In the genomic region with DNA sequence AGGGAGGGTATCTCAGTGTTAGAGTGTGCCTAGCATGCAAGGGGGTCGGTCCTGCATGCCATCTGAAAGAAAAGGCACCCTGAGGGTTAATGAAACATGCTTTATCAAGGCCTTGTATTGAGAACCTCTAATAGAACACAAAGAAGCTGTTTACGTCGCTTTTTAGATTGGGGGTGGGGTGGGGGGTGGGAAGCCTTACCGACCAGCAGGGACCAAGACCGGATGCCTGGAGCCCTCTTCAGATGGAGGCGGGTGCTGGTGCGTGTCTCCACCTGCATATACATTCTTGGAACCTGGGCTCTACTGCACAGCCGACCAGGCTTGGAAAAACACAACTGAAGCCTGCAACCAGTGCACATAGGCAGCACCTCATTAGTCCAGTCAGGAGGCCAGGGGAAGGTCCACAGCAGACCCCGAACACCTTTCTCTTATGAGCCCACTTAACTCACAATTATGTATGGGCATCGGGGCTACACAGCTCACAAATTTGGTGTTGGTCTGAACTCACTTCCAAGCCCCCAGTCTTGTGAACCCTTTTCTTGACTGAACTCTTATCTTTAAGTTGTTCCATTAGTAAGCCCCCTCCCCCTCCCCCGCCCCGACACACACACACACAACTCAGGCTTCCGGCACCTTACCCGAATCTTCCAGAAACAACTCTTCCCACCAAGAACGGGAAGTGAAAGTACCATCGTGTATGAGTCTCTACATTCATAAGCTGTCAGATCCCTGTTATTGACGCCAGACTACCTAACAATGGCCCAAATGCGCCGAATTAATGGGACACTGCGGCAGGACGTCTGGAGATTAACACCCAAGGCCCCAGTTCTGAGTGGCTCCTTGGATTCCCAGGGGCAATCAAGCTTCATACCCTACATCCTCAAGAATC, we compare ENCODE assay signal across 8 mouse cellular contexts. TPM values are rescaled to one million over a fixed set of nuclear protein-coding genes. Genes with fewer than 3 reads are reported as not detected.
A peak's percentile ranks its signal among the peaks of the same experiment; 100 is the strongest.
DNase-seq lines count a peak whose midpoint lies in the region; ATAC-seq and TF ChIP-seq lines count a peak whose summit lies in the region.

No protein-coding gene starts in this region.

- peaks cover 3% of the 10 kb centered on the region; the same call in 1 of the 2 replicates for H3K4me1 ChIP-seq in limb, embryonic 11.5 days (ENCODE audit: control insufficient read depth, insufficient read depth, low read length)
- peaks cover 8% of the 10 kb centered on the region for H3K4me1 ChIP-seq in midbrain, postnatal 0 days (ENCODE audit: insufficient read depth, low read length)

- peak; percentile 9 for DNase-seq in ovary, postnatal 10 days (ENCODE audit: low spot score)
- no peak for DNase-seq in ovary, adult 18-20 months (ENCODE audit: low spot score)
- DNase-seq in limb, embryonic 11.5 days (ENCODE audit: low spot score), result peak; percentile 22
- no peak for DNase-seq in midbrain, postnatal 0 days (ENCODE audit: low spot score)
- DNase-seq in adrenal gland, postnatal 36 days, result no peak
- DNase-seq in gastrocnemius, postnatal 4 days (ENCODE audit: low spot score in 2 of 2), result no peak

- H3K36me3 ChIP-seq in limb, embryonic 11.5 days (ENCODE audit: control insufficient read depth, insufficient read depth, low read length), result peaks cover 11% of the 10 kb centered on the region
- H3K36me3 ChIP-seq in midbrain, postnatal 0 days (ENCODE audit: insufficient read depth, low read length), result peaks cover 28% of the 10 kb centered on the region

- 0 out of 2 replicates have a peak overlapping the region, but pooled peaks have one; percentile 5 for H3K27ac ChIP-seq in limb, embryonic 11.5 days (replicated peaks; ENCODE audit: low read depth, low read length)
- H3K27ac ChIP-seq in midbrain, postnatal 0 days (ENCODE audit: low read depth, low read length), result peak overlapping the region; percentile 62

- H3K27me3 ChIP-seq in limb, embryonic 11.5 days (ENCODE audit: control insufficient read depth, insufficient read depth, low read length), result no peaks in the 10 kb centered on the region
- H3K27me3 ChIP-seq in midbrain, postnatal 0 days (ENCODE audit: insufficient read depth, low read length), result no peaks in the 10 kb centered on the region

- H3K4me3 ChIP-seq in limb, embryonic 11.5 days (ENCODE audit: low read depth, low read length), result peak overlapping the region; percentile 76
- peak overlapping the region; percentile 68 for H3K4me3 ChIP-seq in midbrain, postnatal 0 days (ENCODE audit: low read depth, low read length)

- WGBS in limb, embryonic 11.5 days, result 32% methylated on average over 21 of the region's 21 CpGs
- 25% methylated on average over 21 of the region's 21 CpGs for WGBS in midbrain, postnatal 0 days

- H3K9ac ChIP-seq in limb, embryonic 11.5 days (ENCODE audit: low read length), result peak overlapping the region; percentile 63
- peak overlapping the region; percentile 59 for H3K9ac ChIP-seq in midbrain, postnatal 0 days (replicated peaks; ENCODE audit: low read length, poor library complexity, severe bottlenecking)

- ATAC-seq in erythroblast, adult 5-6 weeks (replicated peaks; ENCODE audit: low FRiP score, poor library complexity, severe bottlenecking), result peak; percentile 28
- 0 out of 2 replicates have a peak, but pooled peaks have one; percentile 12 for ATAC-seq in limb, embryonic 11.5 days (ENCODE audit: insufficient number of reproducible peaks, low FRiP score, low TSS enrichment, low read depth)
- ATAC-seq in midbrain, postnatal 0 days (ENCODE audit: low FRiP score), result no peak
- no peak for ATAC-seq in cerebellum, adult (ENCODE audit: insufficient number of reproducible peaks, low FRiP score, low TSS enrichment)

- peak overlapping the region; percentile 66 for H3K4me2 ChIP-seq in limb, embryonic 11.5 days (ENCODE audit: low read depth, severe bottlenecking)
- H3K4me2 ChIP-seq in midbrain, postnatal 0 days (ENCODE audit: low read depth, low read length, poor library complexity, severe bottlenecking), result peak overlapping the region; percentile 68

- H3K9me3 ChIP-seq in limb, embryonic 11.5 days (ENCODE audit: control insufficient read depth, low read length), result no peaks in the 10 kb centered on the region
- H3K9me3 ChIP-seq in midbrain, postnatal 0 days (ENCODE audit: low read length), result no peaks in the 10 kb centered on the region

- TF ChIP-seq CTCF in midbrain, postnatal 0 days (IDR thresholded peaks at IDR 0.05), result no peak

RNA-seq across cellular contexts. Expression of gene Cybc1, which starts 0.7 kb away (rescaled TPM):
- total RNA-seq in erythroblast, adult 5-6 weeks (2015; ENCODE audit: low replicate concordance), result 4.6 and 24.7 TPM in 2 replicates
- 16.6 and 16.9 TPM in 2 replicates for total RNA-seq in erythroblast, adult 5-6 weeks (2017; ENCODE audit: low replicate concordance)
- 35.0 and 36.7 TPM in 2 replicates for polyA plus RNA-seq in limb, embryonic 11.5 days (2014; fragmentation: Nextera tagmentation; extraction: Ambion mirVana)
- total RNA-seq in midbrain, postnatal 0 days (2014; rRNA removed), result 26.5 and 29.1 TPM in 2 replicates
- polyA plus RNA-seq in midbrain, postnatal 0 days (2015; fragmentation: Nextera tagmentation; extraction: Ambion mirVana), result 18.7 and 20.9 TPM in 2 replicates
- 10 to 100 TPM; 20.6 to 21.0 TPM for total RNA-seq in adrenal gland, postnatal 36 days (2021)
- 10 to 100 TPM; 14.2 to 15.5 TPM for total RNA-seq in gastrocnemius, postnatal 4 days (2021)

RNA-seq across cellular contexts. Expression of gene Narf, which starts 8.7 kb away (rescaled TPM):
- total RNA-seq in erythroblast, adult 5-6 weeks (2015; ENCODE audit: low replicate concordance), result 145 and 154 TPM in 2 replicates
- total RNA-seq in erythroblast, adult 5-6 weeks (2017; ENCODE audit: low replicate concordance), result 264 and 277 TPM in 2 replicates
- 60.1 and 68.8 TPM in 2 replicates for polyA plus RNA-seq in limb, embryonic 11.5 days (2014; fragmentation: Nextera tagmentation; extraction: Ambion mirVana)
- 112 and 129 TPM in 2 replicates for total RNA-seq in midbrain, postnatal 0 days (2014; rRNA removed)
- 37.4 and 38.0 TPM in 2 replicates for polyA plus RNA-seq in midbrain, postnatal 0 days (2015; fragmentation: Nextera tagmentation; extraction: Ambion mirVana)
- 10 to 100 TPM; 18.7 to 27.3 TPM for total RNA-seq in adrenal gland, postnatal 36 days (2021)
- 10 to 100 TPM; 36.7 to 38.8 TPM for total RNA-seq in gastrocnemius, postnatal 4 days (2021)

RNA-seq across cellular contexts. Expression of gene Ogfod3, which starts 23.9 kb away (rescaled TPM):
- 0.77 and 1.0 TPM in 2 replicates for total RNA-seq in erythroblast, adult 5-6 weeks (2015; ENCODE audit: low replicate concordance)
- total RNA-seq in erythroblast, adult 5-6 weeks (2017; ENCODE audit: low replicate concordance), result 2.6 TPM in 2 replicates
- 13.4 and 15.3 TPM in 2 replicates for polyA plus RNA-seq in limb, embryonic 11.5 days (2014; fragmentation: Nextera tagmentation; extraction: Ambion mirVana)
- 8.9 and 12.0 TPM in 2 replicates for total RNA-seq in midbrain, postnatal 0 days (2014; rRNA removed)
- 25.2 and 32.5 TPM in 2 replicates for polyA plus RNA-seq in midbrain, postnatal 0 days (2015; fragmentation: Nextera tagmentation; extraction: Ambion mirVana)
- 10 to 100 TPM; 22.6 to 30.5 TPM for total RNA-seq in adrenal gland, postnatal 36 days (2021)
- total RNA-seq in gastrocnemius, postnatal 4 days (2021), result 10 to 100 TPM; 14.6 to 14.7 TPM

RNA-seq across cellular contexts. Expression of gene Hexdc, which starts 24.1 kb away (rescaled TPM):
- 0.84 and 6.9 TPM in 2 replicates for total RNA-seq in erythroblast, adult 5-6 weeks (2015; ENCODE audit: low replicate concordance)
- 0.51 and 3.9 TPM in 2 replicates for total RNA-seq in erythroblast, adult 5-6 weeks (2017; ENCODE audit: low replicate concordance)
- 6.5 and 6.6 TPM in 2 replicates for polyA plus RNA-seq in limb, embryonic 11.5 days (2014; fragmentation: Nextera tagmentation; extraction: Ambion mirVana)
- total RNA-seq in midbrain, postnatal 0 days (2014; rRNA removed), result 85.2 and 87.4 TPM in 2 replicates
- polyA plus RNA-seq in midbrain, postnatal 0 days (2015; fragmentation: Nextera tagmentation; extraction: Ambion mirVana), result 37.4 and 38.1 TPM in 2 replicates
- 10 to 100 TPM in 1 of 2 experiments, 1 to 10 TPM in 1; 9.1 to 11.5 TPM for total RNA-seq in adrenal gland, postnatal 36 days (2021)
- 10 to 100 TPM; 14.4 to 14.8 TPM for total RNA-seq in gastrocnemius, postnatal 4 days (2021)

RNA-seq across cellular contexts. Expression of gene Foxk2, which starts 31.4 kb away (rescaled TPM):
- 6.1 and 13.4 TPM in 2 replicates for total RNA-seq in erythroblast, adult 5-6 weeks (2015; ENCODE audit: low replicate concordance)
- total RNA-seq in erythroblast, adult 5-6 weeks (2017; ENCODE audit: low replicate concordance), result 7.1 and 7.2 TPM in 2 replicates
- 13.6 and 16.1 TPM in 2 replicates for polyA plus RNA-seq in limb, embryonic 11.5 days (2014; fragmentation: Nextera tagmentation; extraction: Ambion mirVana)
- 92.5 and 92.9 TPM in 2 replicates for total RNA-seq in midbrain, postnatal 0 days (2014; rRNA removed)
- 13.2 and 13.7 TPM in 2 replicates for polyA plus RNA-seq in midbrain, postnatal 0 days (2015; fragmentation: Nextera tagmentation; extraction: Ambion mirVana)
- total RNA-seq in adrenal gland, postnatal 36 days (2021), result 10 to 100 TPM; 35.0 to 45.5 TPM
- total RNA-seq in gastrocnemius, postnatal 4 days (2021), result 10 to 100 TPM; 36.4 to 37.5 TPM

Comparison
In these comparisons a context has a peak if more than half of its experiments do, and no peak if none do; other contexts are left out.
1. DNase-seq: peak in ovary, postnatal 10 days (single experiment) and limb, embryonic 11.5 days (single experiment); none in ovary, adult 18-20 months (single experiment), midbrain, postnatal 0 days (single experiment), adrenal gland, postnatal 36 days (0 of 2) and gastrocnemius, postnatal 4 days (0 of 2).
2. ATAC-seq: peak in erythroblast, adult 5-6 weeks (single experiment) and limb, embryonic 11.5 days (single experiment); none in midbrain, postnatal 0 days (single experiment) and cerebellum, adult (single experiment).